Mouse (Mus musculus) heart, postnatal 0 days (tissue): ENCODE measurements at regions not wholly inside any gene's neighbourhood (a gene's known extent, or its start where the extent isn't known, plus 50 kb on each side); places are given as distances from the start of the nearest gene placed in this dataset.

Experiments
- CTCF ChIP-seq: IDR thresholded peaks from 2 replicates; pipeline ENCODE4 v1.5.1; 2016; ENCODE audit warnings: antibody characterized with exemption, control low read depth, low read depth
- EP300 ChIP-seq: IDR thresholded peaks from 2 replicates; pipeline ENCODE4 v1.6.1; 2016; ENCODE audit warnings: antibody characterized with exemption, low read depth

- TF ChIP-seq CTCF (no peak), EP300 (no peak)
These were observed 147.4 kb upstream of the Klf14 start for GRCm38 (mm10) chr6:31106144-31106836.
